Mouse (Mus musculus) stomach, postnatal 0 days (tissue): ENCODE measurements around the gene Apaf1.

Experiments used
- CTCF ChIP-seq: IDR thresholded peaks from 2 replicates; pipeline ENCODE4 v1.5.1; 2016; ENCODE audit warnings: antibody characterized with exemption, low read depth, mild to moderate bottlenecking, moderate library complexity
- EP300 ChIP-seq: optimal IDR thresholded peaks from 2 replicates; pipeline ENCODE3; 2016; ENCODE audit warnings: antibody characterized with exemption

- TF ChIP-seq CTCF (no peak), EP300 (no peak)
Observed at GRCm38 (mm10) chr10:91062355-91062754, 20.2 kb downstream of the Apaf1 start.
